Mouse (Mus musculus) olfactory bulb, adult 2 months (tissue): Measurements from ENCODE around the gene Wwc2. TPM values are rescaled to one million over a fixed set of nuclear protein-coding genes. Genes with fewer than 3 reads are reported as not detected.

ENCODE experiments used
- H3K27ac ChIP-seq: fragments of 200-500 bp; 2 replicates; pipeline ENCODE4 v1.5.1; 2012; ENCODE audit warnings: low read depth, low read length; ENCODE audit not compliant: insufficient read depth
- H3K4me1 ChIP-seq: fragments of 200-500 bp; 2 replicates; pipeline ENCODE4 v1.6.1; 2012; ENCODE audit warnings: low read length; ENCODE audit not compliant: control insufficient read depth, insufficient read depth
- H3K4me3 ChIP-seq: fragments of 200-500 bp; 2 replicates; pipeline ENCODE4 v1.5.1; 2012; ENCODE audit warnings: mild to moderate bottlenecking, low read depth, low read length, moderate library complexity; ENCODE audit not compliant: insufficient read depth
- CTCF ChIP-seq: fragments of 200-500 bp; IDR thresholded peaks from 2 replicates; pipeline ENCODE4 v1.5.1; 2012; ENCODE audit warnings: low read depth, mild to moderate bottlenecking, low read length, moderate library complexity; ENCODE audit not compliant: insufficient read depth
- POLR2A ChIP-seq: fragments of 200-500 bp; IDR thresholded peaks from 2 replicates; pipeline ENCODE4 v1.6.1; 2012; ENCODE audit warnings: mild to moderate bottlenecking, low read depth, low read length, moderate library complexity; ENCODE audit not compliant: insufficient read depth
- WGBS: fragments of 180-500 bp; shearing (Covaris S2); methylation state at CpG from one replicate; pipeline ENCODE4 v1.1.7; 2018; 5-methylcytosine and 5-hydroxymethylcytosine counted together
- polyA plus RNA-seq: library from polyadenylated mRNA; stranded (reverse); fragments of >200 nt; gene quantifications from 2 replicates; pipeline ENCODE4 v1.2.4, GENCODE M21; 2012; ENCODE audit warnings: low replicate concordance; ENCODE audit not compliant: missing spikeins, insufficient read depth, insufficient read length

Wwc2 gene
- polyA plus RNA-seq, 1 experiment, result not detected

DNA sequence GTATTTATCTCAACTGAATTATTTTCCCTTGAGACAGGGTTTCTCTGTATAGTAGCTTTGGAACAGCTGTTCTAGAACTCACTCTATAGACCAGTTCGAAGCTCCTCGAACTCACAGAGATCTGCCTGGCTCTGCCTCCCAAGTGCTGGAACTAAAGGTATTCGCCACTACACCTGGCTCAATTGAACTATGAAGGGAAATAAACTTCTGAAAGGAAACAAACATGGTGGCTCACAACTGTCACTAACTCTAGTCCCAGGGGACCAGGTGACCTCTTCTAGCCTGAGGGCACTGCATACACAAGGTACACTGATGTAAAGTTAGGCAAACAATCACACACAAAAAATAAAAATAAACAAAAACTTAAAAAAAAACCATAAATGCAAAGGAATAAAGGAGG, 57.6 kb downstream of the Wwc2 start:
- H3K4me3 ChIP-seq, result no peak overlapping the region
- H3K4me1 ChIP-seq, result peaks cover 9% of the 10 kb centered on the region; the same call in 1 of the 2 replicates
- 95% methylated on average over 3 of the region's 3 CpGs for WGBS

DNA sequence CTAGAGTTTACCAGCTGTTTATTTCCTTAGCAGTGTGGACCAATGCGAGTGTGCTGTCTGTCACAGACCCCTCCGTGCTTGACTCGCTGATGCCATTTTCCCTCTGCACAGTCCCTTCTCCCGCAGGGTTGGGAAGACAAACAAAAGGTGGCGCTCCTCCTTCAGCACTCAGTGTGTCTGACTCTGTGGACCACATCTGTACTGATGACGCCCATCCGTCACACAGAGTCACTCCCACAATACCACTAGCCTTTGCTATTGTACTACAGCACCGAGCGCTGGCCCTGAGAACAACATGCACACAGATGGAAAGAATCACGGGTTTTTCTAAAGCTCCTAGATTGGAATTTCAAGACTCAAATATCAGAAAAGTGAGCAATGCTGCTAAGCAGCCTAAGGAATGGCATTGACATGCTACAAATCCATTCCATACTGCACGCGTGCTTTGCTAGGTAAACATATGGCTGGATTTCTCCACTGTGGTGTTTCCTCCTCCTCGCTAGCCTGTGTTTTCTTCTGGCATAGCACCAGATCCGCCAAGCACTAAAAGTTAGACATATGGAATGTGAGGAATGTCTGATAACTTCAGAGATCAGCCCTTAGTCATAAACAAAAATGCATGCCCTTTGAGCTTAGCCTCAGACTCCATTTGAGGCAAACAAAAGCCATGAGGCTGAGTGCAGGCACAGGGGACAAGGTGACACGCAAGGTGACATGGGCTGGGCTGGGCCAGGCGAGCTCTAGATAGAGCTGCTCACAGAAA, 58.5 kb downstream of the Wwc2 start:
- no peak overlapping the region for H3K4me3 ChIP-seq
- no peak overlapping the region for H3K27ac ChIP-seq
- WGBS, result 86% methylated on average over 16 of the region's 16 CpGs
- no peak for TF ChIP-seq POLR2A
- no peak for TF ChIP-seq CTCF
- peaks cover 9% of the 10 kb centered on the region; the same call in 1 of the 2 replicates for H3K4me1 ChIP-seq

More for the DNA sequence above, 57.6 kb downstream of the Wwc2 start:
- TF ChIP-seq POLR2A (no peak), CTCF (no peak)
- H3K27ac ChIP-seq, result no peak overlapping the region

DNA sequence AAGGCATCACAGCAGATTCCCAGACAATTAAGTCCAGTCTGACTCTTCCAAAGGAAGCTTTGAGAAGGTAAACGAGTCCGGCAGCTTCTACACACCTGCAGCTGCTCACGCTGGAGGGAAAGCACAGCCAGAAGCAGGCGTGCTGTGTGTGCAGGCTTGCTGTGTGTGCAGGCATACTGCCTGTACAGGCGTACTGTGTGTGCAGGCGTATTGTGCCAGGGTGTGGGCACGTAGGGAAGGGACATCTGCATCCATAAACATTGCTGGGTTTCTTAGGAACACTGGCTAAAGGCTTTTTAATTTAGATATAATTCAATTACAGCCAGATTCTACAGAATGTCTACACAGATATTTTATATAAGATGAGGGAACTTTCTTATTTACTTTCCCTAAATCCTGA, 59.4 kb downstream of the Wwc2 start:
- TF ChIP-seq POLR2A, result no peak
- TF ChIP-seq CTCF, result no peak
- H3K27ac ChIP-seq, result no peak overlapping the region

DNA sequence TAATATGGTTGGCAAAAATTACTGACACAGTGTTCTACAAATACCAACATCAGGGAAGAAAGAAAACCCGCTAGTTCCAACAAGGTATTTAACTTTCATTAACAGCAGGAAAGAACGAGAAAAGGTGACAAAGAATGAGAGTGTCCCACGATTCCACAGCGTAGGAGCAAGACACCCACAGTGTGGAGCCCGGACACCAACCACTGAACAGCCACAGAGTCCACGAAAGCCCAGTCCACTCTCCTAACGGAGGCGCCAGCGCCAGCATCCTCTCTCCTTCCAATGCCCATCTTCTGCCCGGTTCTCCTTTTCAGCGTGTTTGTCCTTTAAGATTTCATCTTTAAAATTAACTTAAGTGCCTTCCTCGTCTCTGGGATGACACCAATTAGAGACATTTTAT, 61.1 kb downstream of the Wwc2 start:
- H3K4me3 ChIP-seq, result no peak overlapping the region
- peaks cover 6% of the 10 kb centered on the region; the same call in 1 of the 2 replicates for H3K4me1 ChIP-seq
- WGBS, result 94% methylated on average over 12 of the region's 12 CpGs
- no peak for TF ChIP-seq POLR2A
- no peak for TF ChIP-seq CTCF
- H3K27ac ChIP-seq, result no peak overlapping the region

More for the DNA sequence above, 59.4 kb downstream of the Wwc2 start:
- WGBS, result 90% methylated on average over 7 of the region's 7 CpGs
- H3K4me1 ChIP-seq, result peaks cover 9% of the 10 kb centered on the region; the same call in 1 of the 2 replicates
- H3K4me3 ChIP-seq, result no peak overlapping the region

DNA sequence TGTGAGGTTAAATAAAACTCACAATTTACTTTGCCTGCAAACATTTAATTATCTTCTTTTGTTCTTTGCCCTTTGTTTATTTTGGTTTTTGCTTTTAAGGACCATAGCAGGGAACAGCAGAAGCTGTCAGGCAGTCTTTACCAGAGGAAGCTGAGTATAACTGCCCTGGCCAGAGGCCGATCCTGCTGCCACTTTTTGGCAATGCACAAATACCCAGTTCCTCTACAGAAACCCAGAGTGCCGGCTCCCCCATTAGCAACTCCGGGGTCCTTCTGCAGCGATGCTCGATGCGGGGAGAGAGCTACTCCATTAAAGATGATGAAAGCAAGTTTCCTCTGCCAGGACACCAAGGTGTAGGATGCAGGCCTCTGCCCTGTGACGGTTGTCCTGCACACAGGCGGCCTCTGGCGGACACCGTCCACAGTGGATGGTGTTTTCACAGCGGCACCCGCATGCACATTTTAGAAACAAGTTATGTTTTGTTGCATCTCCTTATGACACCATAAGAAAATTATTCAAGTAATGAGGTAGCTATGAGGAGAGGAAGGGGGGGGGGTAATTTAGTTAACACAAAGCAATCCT, 62.0 kb downstream of the Wwc2 start:
- H3K27ac ChIP-seq, result no peak overlapping the region
- H3K4me3 ChIP-seq, result no peak overlapping the region
- TF ChIP-seq POLR2A (no peak), CTCF (no peak)
- WGBS, result 75% methylated on average over 12 of the region's 12 CpGs
- peaks cover 6% of the 10 kb centered on the region; the same call in 1 of the 2 replicates for H3K4me1 ChIP-seq

DNA sequence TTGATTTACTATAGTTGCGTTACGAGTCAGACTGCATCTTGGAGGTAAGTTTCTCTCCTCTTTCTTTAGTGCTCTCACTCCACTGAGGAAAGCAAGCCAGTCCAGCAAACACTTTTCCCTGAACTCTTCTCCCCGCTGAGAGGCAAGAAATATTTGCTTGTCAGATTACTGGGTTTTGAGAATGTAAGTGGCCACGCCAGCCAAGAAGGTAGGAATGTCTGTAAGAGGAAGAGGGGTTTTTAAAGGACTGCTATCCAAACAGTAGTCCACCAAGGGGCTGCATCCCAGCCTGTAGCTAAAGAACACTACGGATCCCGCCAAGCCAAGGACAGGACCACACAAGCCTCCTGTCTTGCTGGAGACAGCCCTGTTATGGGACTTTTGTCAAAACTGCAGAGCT, 65.8 kb downstream of the Wwc2 start:
- Histone ChIP-seq H3K4me1 (peaks cover 4% of the 10 kb centered on the region; the same call in 1 of the 2 replicates), H3K4me3 (no peak overlapping the region), H3K27ac (no peak overlapping the region)
- 93% methylated on average over 6 of the region's 6 CpGs for WGBS
- TF ChIP-seq POLR2A, result no peak
- TF ChIP-seq CTCF, result no peak

DNA sequence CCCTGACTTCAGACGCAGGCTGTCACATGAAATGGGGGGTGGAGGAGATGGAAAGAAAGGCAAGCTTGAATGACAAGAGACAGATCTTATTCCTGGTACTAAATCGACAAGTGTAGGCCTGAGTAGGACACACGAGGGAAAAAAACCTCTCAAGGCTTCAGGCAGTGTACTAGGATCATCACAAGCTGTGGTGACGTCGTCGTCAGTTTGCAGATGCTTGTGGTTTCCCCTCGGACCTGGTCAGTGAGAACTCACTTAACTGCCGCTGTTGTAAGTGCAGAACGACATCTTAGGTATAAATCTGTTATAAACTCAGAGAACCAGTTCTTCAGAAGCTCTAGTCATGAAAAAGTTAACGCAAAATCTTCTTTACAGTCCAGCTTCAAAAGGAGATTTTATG, 67.9 kb downstream of the Wwc2 start:
- no peaks in the 10 kb centered on the region for H3K4me1 ChIP-seq
- TF ChIP-seq POLR2A (no peak), CTCF (no peak)
- H3K27ac ChIP-seq, result no peak overlapping the region
- WGBS, result 93% methylated on average over 10 of the region's 10 CpGs
- no peak overlapping the region for H3K4me3 ChIP-seq

DNA sequence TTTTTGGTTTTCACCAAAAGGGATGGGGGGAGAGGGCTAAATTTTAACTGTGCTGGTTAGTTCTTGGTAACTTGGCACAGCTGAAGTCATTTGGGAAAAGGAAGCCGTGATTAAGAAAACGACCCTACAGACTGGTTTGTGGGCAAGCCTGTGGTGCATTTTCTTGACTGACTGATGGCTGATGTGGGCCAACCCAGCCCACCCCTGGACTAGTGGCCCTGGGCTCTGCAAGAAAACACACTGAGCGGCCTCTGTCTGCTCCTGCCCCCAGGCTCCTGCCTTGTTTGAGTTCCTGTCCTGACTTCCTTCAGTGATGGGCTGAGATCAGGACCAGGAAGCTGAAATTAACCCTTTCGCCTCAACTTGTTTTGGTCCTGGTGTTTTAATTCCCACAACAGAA, 68.7 kb downstream of the Wwc2 start:
- Histone ChIP-seq H3K4me1 (no peaks in the 10 kb centered on the region), H3K4me3 (no peak overlapping the region), H3K27ac (no peak overlapping the region)
- 85% methylated on average over 4 of the region's 4 CpGs for WGBS
- TF ChIP-seq POLR2A (no peak), CTCF (no peak)

DNA sequence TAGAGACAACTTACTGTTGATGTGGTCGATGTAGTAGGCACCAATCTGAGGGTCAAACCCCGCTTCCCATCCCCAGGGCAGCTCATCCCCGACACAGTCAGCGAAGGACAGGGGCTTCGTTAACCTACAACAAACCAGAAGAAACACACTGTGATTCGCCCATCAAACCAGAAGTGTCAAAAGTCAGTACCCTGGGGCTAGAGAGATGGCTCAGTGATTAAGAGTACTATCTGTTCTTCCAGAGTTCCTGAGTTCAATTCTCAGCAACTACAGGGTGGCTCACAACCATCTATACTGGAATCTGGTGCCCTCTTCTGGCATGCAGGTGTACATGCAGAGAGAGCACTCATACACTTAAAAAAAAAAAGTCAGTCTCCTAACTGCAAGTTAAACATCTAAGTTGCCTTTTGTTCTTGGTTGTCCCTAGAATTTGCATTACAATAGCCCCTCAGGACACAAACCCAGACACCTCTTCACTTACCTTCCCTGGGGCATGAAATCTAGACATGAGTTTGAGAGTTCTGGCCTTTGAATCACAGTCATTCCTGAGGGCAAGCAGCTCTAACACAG, 70.1 kb downstream of the Wwc2 start:
- no peak overlapping the region for H3K27ac ChIP-seq
- TF ChIP-seq POLR2A (no peak), CTCF (no peak)
- H3K4me1 ChIP-seq, result no peaks in the 10 kb centered on the region
- H3K4me3 ChIP-seq, result no peak overlapping the region
- 96% methylated on average over 6 of the region's 6 CpGs for whole genome bisulfite sequencing
